Mouse (Mus musculus): ENCODE results near the gene Ccdc169.
"Not testable (repeated sequence)": the region's sequence is repeated elsewhere in the genome, so short reads cannot be mapped to it uniquely, and the experiment has no call there.

Ccdc169 gene

GRCm38 (mm10) chr3:55195581-55196327, 58.6 kb downstream of the Ccdc169 start:
- DNase-seq: peak; percentile 46

- no peak for DNase-seq
Observed at GRCm38 (mm10) chr3:55196328-55196710, 59.2 kb downstream of the Ccdc169 start.

GRCm38 (mm10) chr3:55203621-55204020, 66.5 kb downstream of the Ccdc169 start:
- DNase-seq: not testable (repeated sequence)

- no peak for DNase-seq
Observed at GRCm38 (mm10) chr3:55206413-55206812, 69.3 kb downstream of the Ccdc169 start.

- DNase-seq: no peak
Observed at GRCm38 (mm10) chr3:55207665-55208064, 70.5 kb downstream of the Ccdc169 start.

GRCm38 (mm10) chr3:55212254-55212653, 75.1 kb downstream of the Ccdc169 start:
- DNase-seq: no peak

GRCm38 (mm10) chr3:55213785-55214184, 76.6 kb downstream of the Ccdc169 start:
- DNase-seq: no peak

GRCm38 (mm10) chr3:55214413-55214812, 77.3 kb downstream of the Ccdc169 start:
- no peak for DNase-seq

- no peak for DNase-seq
Observed at GRCm38 (mm10) chr3:55222502-55222901, 85.4 kb downstream of the Ccdc169 start.
